Mouse (Mus musculus) myocyte (in vitro differentiated cells): ENCODE results near the gene Psapl1.

Source experiments
- CEBPB ChIP-seq: IDR thresholded peaks from 2 replicates; pipeline ENCODE4 v1.6.1; 2011; ENCODE audit warnings: mild to moderate bottlenecking, moderate library complexity; ENCODE audit not compliant: poor library complexity, insufficient read depth, severe bottlenecking
- E2F4 ChIP-seq: IDR thresholded peaks from one replicate; pipeline ENCODE4 v1.6.1; 2011; ENCODE audit warnings: mild to moderate bottlenecking, control low read depth, moderate library complexity; ENCODE audit not compliant: insufficient read depth
- MAX ChIP-seq: IDR thresholded peaks from one replicate; pipeline ENCODE4 v1.6.1; 2011; ENCODE audit warnings: low read depth, mild to moderate bottlenecking, control low read depth
- MYOD1 ChIP-seq, 3 experiments: IDR thresholded peaks; one replicate each; pipeline ENCODE4 v1.6.1; 2011; ENCODE audit warnings: control low read depth in 2 of 3, low read depth in 2 of 3, mild to moderate bottlenecking in 2 of 3, moderate library complexity in 1 of 3; ENCODE audit not compliant: insufficient read length in 2 of 3, control insufficient read depth in 1 of 3
- POLR2A ChIP-seq: IDR thresholded peaks from one replicate; pipeline ENCODE4 v1.6.1; 2011; ENCODE audit warnings: low read depth, mild to moderate bottlenecking, control low read depth, moderate library complexity; ENCODE audit not compliant: insufficient read length
- POLR2AphosphoS2 ChIP-seq: IDR thresholded peaks from one replicate; pipeline ENCODE4 v1.6.1; 2011; ENCODE audit warnings: low read depth, control low read depth; ENCODE audit not compliant: insufficient read length
- REST ChIP-seq: IDR thresholded peaks from one replicate; pipeline ENCODE4 v1.6.1; 2011; ENCODE audit warnings: mild to moderate bottlenecking, control low read depth, moderate library complexity; ENCODE audit not compliant: insufficient read depth, insufficient read length
- SRF ChIP-seq: IDR thresholded peaks from one replicate; pipeline ENCODE4 v1.6.1; 2011; ENCODE audit warnings: low read depth; ENCODE audit not compliant: control insufficient read depth, insufficient read length
- TCF12 ChIP-seq: IDR thresholded peaks from one replicate; pipeline ENCODE4 v1.6.1; 2011; ENCODE audit warnings: mild to moderate bottlenecking, control low read depth; ENCODE audit not compliant: poor library complexity, insufficient read depth, severe bottlenecking
- TCF3 ChIP-seq: IDR thresholded peaks from one replicate; pipeline ENCODE4 v1.6.1; 2011; ENCODE audit warnings: low read depth, control low read depth; ENCODE audit not compliant: insufficient read length
- USF1 ChIP-seq: IDR thresholded peaks from one replicate; pipeline ENCODE4 v1.6.1; 2011; ENCODE audit warnings: low read depth, mild to moderate bottlenecking, control low read depth, moderate library complexity

DNA sequence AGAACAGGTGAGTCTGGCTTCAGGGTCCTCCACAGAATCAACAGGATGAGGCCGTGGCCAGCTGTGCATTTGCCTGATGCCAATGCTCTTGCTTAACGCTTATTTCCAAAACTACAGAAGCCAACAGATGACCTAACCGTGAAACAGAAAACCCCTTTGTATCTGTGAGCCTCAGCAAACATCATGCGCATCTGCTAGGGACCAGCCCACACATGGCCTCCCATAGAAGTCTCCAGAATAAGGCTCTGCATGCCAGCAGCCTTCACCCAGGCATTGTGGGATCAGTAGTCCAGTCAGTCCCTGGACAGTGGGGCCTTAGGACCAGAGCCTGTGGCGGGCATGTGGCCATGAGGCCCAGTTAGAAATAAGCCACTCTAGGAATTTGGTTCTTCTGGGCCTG, 400 bp upstream of the Psapl1 start:
- no peak for TF ChIP-seq POLR2A
- TF ChIP-seq E2F4, result no peak
- TF ChIP-seq POLR2AphosphoS2, result no peak
- TF ChIP-seq USF1, result no peak
- no peak for TF ChIP-seq TCF12
- no peak for TF ChIP-seq CEBPB
- no peak for TF ChIP-seq MYOD1 (IDR thresholded peaks at IDR 0.05; ENCODE audit: control insufficient read depth in 1 of 3, insufficient read length in 2 of 3, low read depth in 2 of 3)
- no peak for TF ChIP-seq MAX
- TF ChIP-seq TCF3, result no peak
- TF ChIP-seq REST, result no peak
- no peak for TF ChIP-seq SRF
